Mouse (Mus musculus) Patski (cell line): ENCODE results near the gene Gja1. TPM values are rescaled to one million over a fixed set of nuclear protein-coding genes. Genes with fewer than 3 reads are reported as not detected.
A peak's percentile ranks its signal among the peaks of the same experiment; 100 is the strongest.

Experiments used
- ATAC-seq: fragments of 100-300 bp; one replicate; pipeline ENCODE4 v1.8.0; 2021
- CTCF ChIA-PET: fragments of 350-600 bp; sonication (Branson Sonifier 250); formaldehyde crosslinking; loops from one replicate; lab custom pipeline; 2022; ENCODE audit warnings: inconsistent platforms; lab: Charles Lee
- POLR2A ChIA-PET: fragments of 350-600 bp; sonication (Branson Sonifier 250); formaldehyde crosslinking; loops from one replicate; lab custom pipeline; 2022; ENCODE audit warnings: antibody characterized with exemption, inconsistent platforms; lab: Charles Lee
- DNase-seq: peaks from one replicate; pipeline ENCODE4 v3.0.0-alpha.2; 2011; ENCODE audit warnings: low read depth, low spot score
- H3K27me3 ChIP-seq: fragments of 371-371 bp; one replicate; pipeline ENCODE4 v1.5.1; 2021
- CTCF ChIP-seq: fragments of 100-300 bp; IDR thresholded peaks from one replicate; pipeline ENCODE4 v1.5.1; 2021
- in situ Hi-C: fragments of 300-500 bp; cut with MboI; formaldehyde crosslinking; loops from 3 replicates; pipeline ENCODE4 v1.11.1; 2018; ENCODE audit warnings: low pct_unique_long_range_greater_than_20kb, mixed read lengths
- polyA plus RNA-seq: library from polyadenylated mRNA; unstranded; gene quantifications from one replicate; pipeline ENCODE4 v1.2.3, GENCODE M21; 2021

The Gja1 gene
- polyA plus RNA-seq: 19.0 TPM

GRCm38 (mm10) chr10:56377097-56377965, at the start of gene Gja1:
Gene Gja1 (plus strand): TSS chr10:56377330.
- ChIA-PET POLR2A (no interaction called here), CTCF (interaction anchor here (0.9 to 1.0 kb wide), 2 partner anchors 46 to 624 kb away, joined by 3 to 5 read pairs; no protein-coding TSS in a partner anchor)
- peak; percentile 65 for ATAC-seq
- no peak for TF ChIP-seq CTCF
- in situ Hi-C loops: no loop called here
- no peaks in the 10 kb centered on the region for H3K27me3 ChIP-seq
- DNase-seq: no peak

DNA sequence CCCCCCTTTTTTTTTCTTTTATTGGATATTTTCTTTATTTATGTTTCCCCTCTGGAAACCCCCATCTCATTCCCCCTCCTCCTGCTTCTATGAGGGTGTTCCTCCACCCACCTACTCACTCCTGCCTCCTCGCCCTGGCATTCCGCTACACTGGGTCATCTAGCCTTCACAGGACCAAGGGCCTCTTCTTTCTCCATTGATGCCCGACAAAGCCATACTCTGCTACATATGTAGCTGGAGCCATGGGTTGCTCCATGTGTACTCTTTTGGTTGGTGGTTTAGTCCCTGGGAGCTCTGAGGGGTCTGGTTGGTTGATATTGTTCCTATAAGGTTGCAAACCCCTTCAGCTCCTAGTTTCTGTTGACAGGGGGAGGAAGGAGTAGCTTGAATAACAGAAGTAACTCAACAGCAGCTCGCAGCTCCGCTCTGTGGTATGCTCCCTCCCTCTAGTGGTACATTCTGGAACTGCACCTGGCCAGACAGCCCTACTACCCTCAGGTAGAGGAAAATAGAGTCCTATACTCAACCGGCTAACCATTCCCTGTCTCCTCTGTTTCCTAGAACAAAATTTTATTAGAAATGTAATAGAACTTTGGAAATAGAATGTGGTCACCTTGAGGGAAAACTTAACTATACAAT, 38.2 kb upstream of the Gja1 start:
- POLR2A ChIA-PET: interaction anchor here (0.7 kb wide), 1 partner anchor 872 kb away, joined by 4 read pairs; no protein-coding TSS in a partner anchor
- peaks cover 21% of the 10 kb centered on the region for H3K27me3 ChIP-seq
- peak; percentile 96 for TF ChIP-seq CTCF
- peak; percentile 94 for ATAC-seq
- in situ Hi-C loops: loop anchor here (25.0 kb wide), 1 partner anchor 1002 kb away; no protein-coding TSS in a partner anchor
- peak; percentile 6 for DNase-seq
- CTCF ChIA-PET: interaction anchor here (0.6 to 2.1 kb wide), 8 partner anchors 8 to 1109 kb away, joined by 3 to 7 read pairs (median 3); no protein-coding TSS in a partner anchor

DNA sequence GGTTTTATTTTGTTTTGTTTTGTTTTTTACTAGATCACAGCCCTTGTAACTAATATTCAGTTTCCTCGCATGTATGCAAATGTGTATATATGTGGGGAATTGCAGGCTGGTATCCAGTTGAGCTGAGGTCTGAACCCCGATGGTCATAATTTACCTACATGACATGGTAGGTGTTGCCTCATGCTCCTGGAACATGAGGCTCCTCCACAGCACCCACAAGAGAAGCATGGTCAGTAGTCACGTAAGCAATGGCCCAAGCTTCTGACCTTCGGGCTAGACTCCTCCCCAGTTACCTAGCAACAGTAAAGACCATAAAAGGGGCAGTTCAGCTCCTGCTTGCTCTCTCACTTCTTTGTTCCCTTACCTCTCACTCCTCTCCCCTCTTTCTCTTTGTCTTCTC, 16.7 kb upstream of the Gja1 start:
- in situ Hi-C loops: no loop called here
- ATAC-seq (no peak), DNase-seq (no peak)
- ChIA-PET POLR2A (no interaction called here), CTCF (no interaction called here)
- peaks cover 25% of the 10 kb centered on the region for H3K27me3 ChIP-seq
- no peak for TF ChIP-seq CTCF

GRCm38 (mm10) chr10:56369073-56369472, 8.1 kb upstream of the Gja1 start:
- peak; percentile 93 for ATAC-seq
- in situ Hi-C loops: no loop called here
- ChIA-PET CTCF (interaction anchor here (1.6 to 2.4 kb wide), 3 partner anchors 635 to 815 kb away, joined by 3 to 7 read pairs (median 4); no protein-coding TSS in a partner anchor), POLR2A (interaction anchor here (0.5 kb wide), 1 partner anchor 785 kb away, joined by 3 read pairs; no protein-coding TSS in a partner anchor)
- no peak for DNase-seq
- H3K27me3 ChIP-seq: peaks cover 27% of the 10 kb centered on the region
- TF ChIP-seq CTCF: peak; percentile 92

- in situ Hi-C loops: loop anchor here (5.0 kb wide), 4 partner anchors 629 to 1074 kb away; no protein-coding TSS in a partner anchor
- ATAC-seq (no peak), DNase-seq (no peak)
- CTCF ChIA-PET: interaction anchor here (0.7 to 5.0 kb wide), 18 partner anchors 10 to 1074 kb away, joined by 3 to 57 read pairs (median 4); no protein-coding TSS in a partner anchor
- H3K27me3 ChIP-seq: peaks cover 16% of the 10 kb centered on the region
- POLR2A ChIA-PET: interaction anchor here (1.0 kb wide), 1 partner anchor 628 kb away, joined by 3 read pairs; no protein-coding TSS in a partner anchor
- peak; percentile 81 for TF ChIP-seq CTCF
Observed at GRCm38 (mm10) chr10:56373021-56373720, 4.0 kb upstream of the Gja1 start.

GRCm38 (mm10) chr10:56374169-56374568, 3.0 kb upstream of the Gja1 start:
- POLR2A ChIA-PET: interaction anchor here (1.0 kb wide), 1 partner anchor 627 kb away, joined by 3 read pairs; no protein-coding TSS in a partner anchor
- no peak for ATAC-seq
- no peak for TF ChIP-seq CTCF
- H3K27me3 ChIP-seq: peaks cover 16% of the 10 kb centered on the region
- CTCF ChIA-PET: interaction anchor here (0.7 to 5.0 kb wide), 11 partner anchors 12 to 1073 kb away, joined by 3 to 57 read pairs (median 6); no protein-coding TSS in a partner anchor
- no peak for DNase-seq
- in situ Hi-C loops: loop anchor here (5.0 kb wide), 4 partner anchors 628 to 1073 kb away; no protein-coding TSS in a partner anchor

DNA sequence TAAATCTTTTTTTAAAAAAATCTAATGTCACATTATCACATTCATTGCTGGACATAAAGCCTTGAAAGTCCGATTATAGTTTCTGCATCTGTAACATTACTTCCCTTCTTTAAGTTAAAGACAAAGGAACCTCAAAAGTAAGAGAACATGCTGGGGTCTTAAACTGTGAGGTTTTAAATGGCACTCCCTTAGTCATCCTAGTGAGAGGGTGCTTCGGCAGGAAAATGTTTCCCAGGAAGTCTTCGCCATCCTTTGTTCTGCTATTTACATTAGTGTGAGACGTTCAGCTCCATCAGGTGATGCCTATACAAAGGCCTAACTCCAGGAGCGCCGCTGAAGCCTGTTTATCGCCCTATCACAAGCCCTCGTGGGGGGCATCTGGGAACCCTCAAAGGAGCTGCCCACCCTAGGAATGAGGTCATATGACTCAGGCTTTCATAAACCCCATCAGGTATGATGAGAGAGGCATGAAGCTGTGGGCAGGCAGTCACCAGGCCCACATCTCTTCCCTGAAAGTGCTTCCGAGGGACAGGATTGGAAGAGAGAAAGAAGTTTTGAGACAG, 1.1 kb upstream of the Gja1 start:
- in situ Hi-C loops: no loop called here
- no peak for ATAC-seq
- ChIA-PET CTCF (interaction anchor here (1.3 kb wide), 1 partner anchor 625 kb away, joined by 4 read pairs; no protein-coding TSS in a partner anchor), POLR2A (interaction anchor here (0.6 kb wide), 2 partner anchors 149 to 810 kb away, joined by 4 read pairs; no protein-coding TSS in a partner anchor)
- TF ChIP-seq CTCF: no peak
- no peak for DNase-seq
- H3K27me3 ChIP-seq: peaks cover 7% of the 10 kb centered on the region

- ChIA-PET CTCF (interaction anchor here (0.7 to 0.9 kb wide), 2 partner anchors 45 to 180 kb away, joined by 3 read pairs; no protein-coding TSS in a partner anchor), POLR2A (no interaction called here)
- no peak for DNase-seq
- in situ Hi-C loops: no loop called here
- no peak for TF ChIP-seq CTCF
- no peaks in the 10 kb centered on the region for H3K27me3 ChIP-seq
- ATAC-seq: peak; percentile 40
Observed at GRCm38 (mm10) chr10:56377966-56378647, 977 bp downstream of the Gja1 start.
